Mouse (Mus musculus) kidney, postnatal 36 days (tissue): ENCODE measurements at regions not wholly inside any gene's neighbourhood (a gene's known extent, or its start where the extent isn't known, plus 50 kb on each side); places are given as distances from the start of the nearest gene placed in this dataset.

ENCODE experiments used
- DNase-seq, 2 experiments: peaks; one replicate each; pipeline ENCODE4 v3.0.0; 2021 to 2022; ENCODE audit warnings: mixed read lengths in 2 of 2

GRCm38 (mm10) chr4:57362652-57363051 lies 61.0 kb upstream of the Ptpn3 start:
- DNase-seq: no peak

- DNase-seq: peak; percentile 75 to 88
These were observed 64.2 kb upstream of the Palm2 start for GRCm38 (mm10) chr4:57369736-57370373.

GRCm38 (mm10) chr4:57377872-57378271 lies 56.2 kb upstream of the Palm2 start:
- no peak for DNase-seq

- no peak for DNase-seq
These were observed 53.8 kb upstream of the Palm2 start for GRCm38 (mm10) chr4:57380063-57380800.

GRCm38 (mm10) chr4:57381306-57381705 lies 52.7 kb upstream of the Palm2 start:
- no peak for DNase-seq
